Mouse (Mus musculus): ENCODE results near the gene Ndufaf3. TPM values are rescaled to one million over a fixed set of nuclear protein-coding genes. Genes with fewer than 3 reads are reported as not detected.

Gene Ndufaf3
- polyA plus RNA-seq, 1 experiment from 2014 or later: 80.2 TPM

DNA sequence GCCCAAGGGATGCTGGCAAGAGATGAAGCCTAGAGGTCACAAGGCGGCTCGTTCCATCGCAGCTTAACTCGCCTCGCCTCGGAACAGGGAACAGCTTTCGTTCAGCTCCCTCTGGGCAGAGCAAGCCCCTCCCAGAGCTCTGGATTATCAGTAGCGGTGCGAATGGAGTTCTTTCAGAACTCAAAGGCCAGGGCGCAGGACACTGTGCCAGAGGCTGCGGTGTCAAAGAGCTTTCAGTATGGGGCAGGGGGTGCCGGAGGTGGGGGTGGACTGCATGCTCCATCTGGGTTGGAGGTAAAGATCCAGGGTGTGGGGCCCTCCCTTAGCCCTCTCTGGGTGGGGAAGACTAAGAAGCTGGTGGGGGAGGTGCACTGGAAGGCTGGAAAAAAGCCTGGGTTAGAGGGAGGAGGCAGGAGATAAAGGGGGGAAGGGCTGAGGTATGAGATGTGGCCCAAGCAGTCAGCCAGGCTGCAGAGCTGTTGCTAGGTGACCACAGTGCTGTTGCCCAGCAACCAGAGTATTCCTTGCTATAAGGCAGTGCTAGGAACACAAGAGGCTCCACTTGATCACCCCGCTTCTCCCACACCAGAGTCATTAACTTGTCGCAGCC, 20.4 kb upstream of the Ndufaf3 start:
- Histone ChIP-seq H3K4me3 (peak overlapping the region; percentile 27), H3K9ac (peak overlapping the region; percentile 65), H3K9me3 (no peaks in the 10 kb centered on the region), H3K36me3 (peaks cover 7% of the 10 kb centered on the region; the same call in 1 of the 2 replicates), H3K4me1 (replicated peaks) (peaks cover 41% of the 10 kb centered on the region), H3K27ac (replicated peaks) (peak overlapping the region; percentile 99), H3K4me2 (peak overlapping the region; percentile 60), H3K27me3 (no peaks in the 10 kb centered on the region)
- 2% methylated on average over 14 of the region's 14 CpGs for WGBS
- peak; percentile 98 for ATAC-seq (ENCODE audit: low read depth)

DNA sequence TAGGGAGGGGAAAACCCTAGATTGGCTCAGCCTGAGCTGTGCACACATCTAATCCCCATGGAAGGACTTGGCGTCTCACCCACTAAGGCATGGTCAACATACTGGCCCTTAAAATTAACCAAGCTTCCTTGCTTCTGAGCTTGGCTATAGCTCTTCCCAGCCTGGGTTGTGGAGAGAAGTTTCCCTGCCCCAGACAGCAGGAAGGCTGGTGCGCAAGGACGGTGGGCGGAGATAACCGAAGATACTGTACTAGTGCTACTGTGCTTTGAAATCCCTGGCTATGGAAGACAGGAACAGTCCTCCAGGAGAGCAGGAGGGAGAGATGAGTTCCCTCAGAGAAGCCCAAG, 12.1 kb upstream of the Ndufaf3 start:
- Histone ChIP-seq H3K9me3 (no peaks in the 10 kb centered on the region), H3K36me3 (peaks cover 51% of the 10 kb centered on the region), H3K27me3 (no peaks in the 10 kb centered on the region), H3K4me3 (peak overlapping the region; percentile 78), H3K27ac (replicated peaks) (peak overlapping the region; percentile 92), H3K9ac (peak overlapping the region; percentile 71), H3K4me2 (peak overlapping the region; percentile 95), H3K4me1 (replicated peaks) (peaks cover 52% of the 10 kb centered on the region)
- 53% methylated on average over 5 of the region's 5 CpGs for WGBS
- ATAC-seq (ENCODE audit: low read depth): no peak; the same call in 1 of the 2 replicates

DNA sequence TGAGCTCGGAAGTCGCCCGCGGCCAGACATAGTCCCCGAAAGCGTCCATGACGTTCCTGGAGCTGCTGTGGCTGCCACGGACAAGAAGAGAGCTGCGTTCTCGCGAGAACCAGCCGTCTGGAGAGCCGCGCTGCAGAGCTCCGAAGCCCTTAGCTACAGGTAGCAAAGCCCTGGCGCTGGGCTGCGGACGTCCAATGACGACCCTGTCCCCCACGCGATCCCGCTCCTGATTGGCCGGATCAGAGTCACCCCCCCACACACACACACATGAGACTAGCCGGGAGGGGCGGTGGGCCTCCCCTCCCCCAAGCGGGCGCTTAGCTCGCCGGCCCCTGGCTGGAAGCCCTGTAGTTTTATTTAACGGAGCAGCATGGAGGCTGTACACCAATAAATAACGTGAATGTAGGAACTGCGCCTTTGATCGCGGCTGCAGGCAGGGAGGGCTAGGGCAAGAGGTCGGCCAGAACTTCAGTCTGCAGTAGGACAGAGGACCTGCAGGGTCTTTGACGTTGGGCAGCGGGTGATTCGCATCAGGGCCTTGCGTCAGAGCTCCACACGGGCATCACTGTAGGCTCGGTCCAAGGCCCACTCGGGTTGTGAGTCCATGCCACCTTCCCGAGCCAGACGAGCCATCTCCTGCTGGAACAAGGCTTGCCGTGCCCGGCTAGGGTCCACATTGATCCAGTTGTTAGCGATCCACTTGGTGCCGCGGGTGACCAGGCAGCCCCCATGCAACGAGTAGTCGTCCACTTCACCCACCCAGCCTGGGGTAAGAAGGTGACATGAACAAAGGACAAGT, 11.5 kb upstream of the Ndufaf3 start, which contains the start of gene Wdr6:
TSS of gene Wdr6 (minus strand) at position 195 of the 799 bp plus-strand sequence.
- H3K4me1 ChIP-seq (replicated peaks): peaks cover 58% of the 10 kb centered on the region
- H3K4me3 ChIP-seq: peak within 1 kb of the TSS; percentile 78
- 2% methylated on average over 51 of the region's 51 CpGs for WGBS
- H3K9ac ChIP-seq: peak within 1 kb of the TSS; percentile 99
- H3K27ac ChIP-seq (replicated peaks): peak within 1 kb of the TSS; percentile 98
- H3K4me2 ChIP-seq: peak within 1 kb of the TSS; percentile 95
- no peaks in the 10 kb centered on the region for H3K9me3 ChIP-seq
- H3K36me3 ChIP-seq: peaks cover 57% of the 10 kb centered on the region
- no peaks in the 10 kb centered on the region for H3K27me3 ChIP-seq
- peak; percentile 97 for ATAC-seq (ENCODE audit: low read depth)

DNA sequence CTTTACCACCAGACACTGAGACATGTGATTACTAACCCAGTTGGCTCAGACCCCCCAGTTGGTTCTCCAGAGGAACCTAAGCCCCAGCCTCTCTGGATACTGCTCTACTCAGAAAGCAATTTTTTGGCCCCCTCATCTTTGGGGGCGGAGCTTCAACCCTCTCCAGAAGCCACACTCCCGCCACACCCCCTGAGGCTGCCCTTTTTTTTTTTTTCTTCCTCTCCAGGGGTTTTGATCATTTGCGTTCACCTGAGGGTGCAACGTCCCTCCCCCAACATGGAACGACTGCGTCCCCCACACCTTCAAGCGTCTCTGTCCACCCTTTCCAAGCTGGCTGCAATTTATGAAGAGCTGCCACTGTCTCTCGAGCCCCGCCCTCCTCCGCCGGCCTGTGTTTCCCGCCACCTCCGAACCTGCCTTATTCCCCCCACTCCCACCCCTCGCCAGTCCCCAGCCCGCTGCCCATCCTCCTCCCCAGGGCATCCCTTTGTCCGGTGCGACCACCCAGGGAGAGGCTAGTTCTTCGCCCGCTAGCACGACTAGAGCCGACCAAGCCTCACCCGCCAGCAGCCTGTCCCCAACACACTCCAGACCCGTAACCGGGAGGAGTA, 10.8 kb upstream of the Ndufaf3 start:
- Histone ChIP-seq H3K4me1 (replicated peaks) (peaks cover 65% of the 10 kb centered on the region), H3K9ac (peak overlapping the region; percentile 99), H3K27ac (replicated peaks) (peak overlapping the region; percentile 98), H3K27me3 (no peaks in the 10 kb centered on the region), H3K9me3 (no peaks in the 10 kb centered on the region), H3K4me2 (peak overlapping the region; percentile 95), H3K36me3 (peaks cover 62% of the 10 kb centered on the region), H3K4me3 (peak overlapping the region; percentile 78)
- ATAC-seq (ENCODE audit: low read depth): no peak; the same call in 1 of the 2 replicates
- under 1% methylated on average over 24 of the region's 24 CpGs for WGBS

DNA sequence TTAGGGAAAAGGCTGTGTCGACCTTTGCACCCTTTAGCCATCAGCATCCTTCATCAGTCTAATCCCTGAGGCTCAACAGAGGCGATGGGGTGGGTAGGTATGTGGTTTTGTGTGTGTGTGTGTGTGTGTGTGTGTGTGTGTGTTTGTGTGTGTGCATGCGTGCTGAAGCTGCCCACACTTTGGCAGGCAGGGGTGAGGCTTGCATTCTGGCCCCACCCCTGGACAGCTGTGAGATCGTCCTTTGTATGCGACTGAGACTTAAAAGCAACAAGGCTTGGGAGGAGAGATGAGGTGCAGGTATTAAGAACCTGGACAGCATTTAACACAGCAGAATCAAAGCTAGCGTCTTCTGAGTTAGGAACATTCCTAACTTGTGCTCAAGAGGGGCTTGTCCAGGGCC, 9.8 kb upstream of the Ndufaf3 start:
- WGBS: 62% methylated on average over 6 of the region's 6 CpGs
- peaks cover 64% of the 10 kb centered on the region for H3K36me3 ChIP-seq

DNA sequence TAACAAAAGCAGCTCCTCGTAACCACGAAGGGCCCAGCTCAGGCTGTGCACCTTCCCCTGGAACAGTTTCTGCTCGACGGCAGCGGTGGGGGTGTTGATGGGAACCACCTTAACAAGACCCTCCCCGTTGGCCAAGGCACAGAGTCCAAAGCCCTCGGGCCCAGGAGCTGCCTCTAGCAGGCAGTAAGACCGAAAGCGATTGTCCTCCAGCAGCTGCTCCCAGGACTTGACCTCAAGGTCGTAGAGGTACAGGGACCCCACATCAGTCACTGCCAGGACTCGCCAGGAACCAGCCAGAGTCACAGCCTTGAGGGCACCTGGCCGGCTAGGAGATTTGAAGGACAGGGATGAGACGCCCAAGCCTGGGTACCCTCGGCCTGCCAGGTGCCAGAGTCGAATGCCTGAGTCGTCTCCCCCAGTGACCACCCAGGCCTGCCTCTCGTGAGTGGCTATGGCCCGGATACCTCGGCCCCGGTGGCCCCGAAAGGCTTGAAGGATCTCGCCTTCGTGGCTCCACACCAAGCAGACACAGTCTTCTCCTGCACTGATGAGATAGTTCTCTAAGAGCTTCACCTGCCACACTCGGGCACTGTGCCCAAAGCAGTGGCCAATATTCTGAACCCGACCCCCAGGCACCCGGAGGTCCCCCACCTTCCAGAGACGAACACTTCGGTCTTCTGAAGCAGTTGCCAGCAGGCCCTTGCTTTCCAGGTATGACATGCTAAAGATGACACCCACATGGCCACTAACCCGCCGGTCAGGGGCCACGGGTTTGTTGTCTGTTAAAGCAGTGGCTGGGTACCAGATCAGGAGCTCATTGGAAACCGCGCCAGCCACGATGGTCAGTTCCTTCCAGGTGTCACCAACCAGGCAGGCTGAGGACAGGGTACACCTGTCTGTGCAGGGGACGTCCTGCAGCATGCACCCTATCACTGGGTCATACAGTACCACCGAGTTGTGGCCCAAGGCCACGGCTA, 8.4 kb upstream of the Ndufaf3 start:
- Histone ChIP-seq H3K36me3 (peaks cover 66% of the 10 kb centered on the region), H3K4me2 (peak overlapping the region; percentile 95), H3K27ac (replicated peaks) (no peak overlapping the region), H3K4me3 (peak overlapping the region; percentile 78), H3K4me1 (replicated peaks) (peaks cover 72% of the 10 kb centered on the region), H3K9me3 (no peaks in the 10 kb centered on the region), H3K27me3 (no peaks in the 10 kb centered on the region), H3K9ac (peak overlapping the region; percentile 99; the same call in 1 of the 2 replicates)
- no peak for ATAC-seq (ENCODE audit: low read depth)
- WGBS: 89% methylated on average over 37 of the region's 37 CpGs

More for the DNA sequence above, 9.8 kb upstream of the Ndufaf3 start:
- Histone ChIP-seq H3K4me1 (replicated peaks) (peaks cover 68% of the 10 kb centered on the region), H3K9ac (peak overlapping the region; percentile 99), H3K4me3 (peak overlapping the region; percentile 78), H3K9me3 (no peaks in the 10 kb centered on the region), H3K27ac (replicated peaks) (peak overlapping the region; percentile 98), H3K27me3 (no peaks in the 10 kb centered on the region), H3K4me2 (peak overlapping the region; percentile 95)
- ATAC-seq (ENCODE audit: low read depth): no peak

DNA sequence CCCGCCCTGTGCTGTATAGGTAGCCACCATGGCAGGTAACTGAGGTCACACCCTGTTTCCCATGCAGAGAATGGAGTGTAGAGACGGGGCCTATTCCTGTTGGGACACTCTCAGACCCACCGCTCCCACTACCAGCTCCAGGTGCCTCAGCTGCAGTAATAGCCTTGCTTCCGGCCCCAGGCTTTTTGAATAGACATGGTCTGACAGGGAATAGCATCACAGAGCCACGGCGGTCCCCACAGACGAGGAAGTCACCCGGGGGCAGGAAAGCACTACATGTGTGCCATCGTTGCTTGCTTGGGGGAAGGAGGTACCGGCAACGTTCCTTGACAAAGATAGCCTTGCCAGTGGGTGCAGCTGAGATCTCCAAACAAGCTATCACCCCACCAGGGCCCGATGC, 7.7 kb upstream of the Ndufaf3 start:
- H3K27me3 ChIP-seq: no peaks in the 10 kb centered on the region
- H3K9me3 ChIP-seq: no peaks in the 10 kb centered on the region
- no peak for ATAC-seq (ENCODE audit: low read depth)
- peak overlapping the region; percentile 95 for H3K4me2 ChIP-seq
- peak overlapping the region; percentile 45; the same call in 1 of the 2 replicates for H3K9ac ChIP-seq
- H3K4me3 ChIP-seq: peak overlapping the region; percentile 3; the same call in 1 of the 2 replicates
- H3K36me3 ChIP-seq: peaks cover 61% of the 10 kb centered on the region
- 81% methylated on average over 12 of the region's 12 CpGs for WGBS
- H3K4me1 ChIP-seq (replicated peaks): peaks cover 76% of the 10 kb centered on the region
- no peak overlapping the region for H3K27ac ChIP-seq (replicated peaks)

DNA sequence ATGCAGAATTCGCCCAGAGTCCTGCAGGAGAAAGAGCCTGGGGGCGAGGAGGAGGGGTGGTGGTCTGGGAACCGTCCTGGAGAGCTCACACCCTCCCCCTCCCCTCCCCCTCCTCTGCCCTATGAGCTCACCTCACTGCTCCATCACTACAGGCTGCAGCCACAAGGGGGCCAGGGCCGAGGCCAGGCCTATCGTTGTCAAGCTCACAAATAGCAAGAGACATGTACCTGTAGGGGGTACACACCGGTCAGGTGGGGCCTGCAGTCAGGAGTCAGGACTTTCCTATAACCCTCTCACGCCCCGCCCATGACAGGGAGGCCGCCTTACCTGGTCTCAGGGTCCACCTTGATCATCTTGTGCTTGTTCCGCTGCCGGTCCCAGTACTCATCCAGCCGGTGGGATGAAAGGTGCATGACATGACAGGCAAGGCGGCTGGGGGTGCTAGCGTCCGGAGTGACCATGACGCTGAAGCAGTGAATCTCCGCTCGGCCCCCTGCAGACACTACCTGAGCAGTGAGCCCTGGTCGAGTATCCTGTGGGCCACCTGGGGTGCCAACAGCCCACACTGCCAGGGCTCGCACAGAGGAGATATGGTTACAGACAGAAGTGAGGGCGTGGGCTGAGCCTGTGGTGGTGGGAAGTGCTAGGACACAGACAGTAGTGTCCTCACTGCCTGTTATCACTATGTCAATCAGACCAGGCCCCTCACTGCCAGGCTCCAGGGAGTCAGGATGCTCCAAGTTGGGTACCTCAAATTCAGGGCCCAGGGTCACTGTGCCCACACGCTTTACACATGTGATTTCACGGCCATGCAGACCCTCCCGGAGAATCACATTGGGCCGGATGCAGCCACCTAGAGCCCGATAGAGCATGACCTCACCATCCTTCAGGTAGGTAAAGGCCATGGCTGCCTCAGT, 6.8 kb upstream of the Ndufaf3 start:
- Histone ChIP-seq H3K4me2 (peak overlapping the region; percentile 95; the same call in 1 of the 2 replicates), H3K4me1 (replicated peaks) (peaks cover 73% of the 10 kb centered on the region), H3K27me3 (no peaks in the 10 kb centered on the region), H3K9ac (peak overlapping the region; percentile 45; the same call in 1 of the 2 replicates), H3K4me3 (no peak overlapping the region), H3K27ac (replicated peaks) (0 out of 2 replicates have a peak overlapping the region, but pooled peaks have one; percentile 33), H3K36me3 (peaks cover 61% of the 10 kb centered on the region), H3K9me3 (no peaks in the 10 kb centered on the region)
- ATAC-seq (ENCODE audit: low read depth): no peak
- 53% methylated on average over 26 of the region's 26 CpGs for WGBS

DNA sequence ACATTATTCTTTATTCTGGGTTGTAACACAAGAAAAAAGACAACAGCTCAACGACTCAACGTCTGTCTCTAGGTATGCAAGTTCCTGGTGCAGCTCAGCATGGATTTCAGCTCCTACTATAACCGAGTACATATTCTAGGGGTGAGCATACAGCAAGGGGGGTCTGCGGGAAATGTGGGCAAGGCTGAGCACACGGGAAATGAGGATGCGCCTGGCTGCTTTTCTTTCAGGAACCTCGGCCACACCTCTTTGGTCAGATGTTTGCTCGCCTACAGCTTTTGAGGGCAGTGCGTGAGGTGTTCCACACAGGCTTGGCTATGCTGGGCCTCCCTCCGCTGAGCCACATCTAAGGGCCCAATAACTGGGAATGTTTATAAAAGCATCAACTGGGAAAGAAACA, 5.1 kb upstream of the Ndufaf3 start:
- Histone ChIP-seq H3K27me3 (no peaks in the 10 kb centered on the region), H3K4me3 (no peak overlapping the region), H3K4me2 (no peak overlapping the region), H3K9ac (no peak overlapping the region), H3K36me3 (peaks cover 61% of the 10 kb centered on the region), H3K27ac (replicated peaks) (no peak overlapping the region), H3K4me1 (replicated peaks) (peaks cover 78% of the 10 kb centered on the region), H3K9me3 (no peaks in the 10 kb centered on the region)
- 85% methylated on average over 10 of the region's 10 CpGs for WGBS
- ATAC-seq (ENCODE audit: low read depth): no peak

DNA sequence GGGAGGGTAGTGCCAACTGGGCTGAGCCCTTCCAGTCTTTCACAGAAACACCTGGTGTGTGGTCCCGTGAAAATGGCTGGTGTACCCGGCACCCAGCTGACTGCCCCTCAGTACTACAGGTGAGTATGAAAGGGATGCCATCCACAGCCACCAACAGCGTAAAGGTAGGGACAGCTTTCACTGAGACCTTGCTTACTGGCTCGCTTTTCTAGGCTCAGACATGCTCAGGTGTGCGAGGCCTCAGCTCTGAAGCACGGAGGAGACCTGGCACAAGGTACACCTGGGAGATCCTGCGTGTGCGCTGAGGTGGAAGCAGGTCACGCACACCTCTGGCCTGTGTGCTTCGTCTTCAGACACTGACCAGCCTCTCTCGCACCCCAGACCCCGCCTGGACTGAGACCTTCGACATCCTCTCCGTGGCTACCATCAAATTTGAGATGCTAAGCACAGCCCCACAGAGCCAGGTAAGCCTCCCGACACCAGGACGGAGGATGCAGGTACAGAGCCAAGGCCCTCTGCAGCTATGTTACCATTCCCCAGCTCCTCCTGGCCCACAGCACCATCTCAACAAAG, 4.3 kb upstream of the Ndufaf3 start:
- no peak overlapping the region for H3K4me3 ChIP-seq
- H3K9ac ChIP-seq: 0 out of 2 replicates have a peak overlapping the region, but pooled peaks have one; percentile 12
- no peak for ATAC-seq (ENCODE audit: low read depth)
- no peaks in the 10 kb centered on the region for H3K27me3 ChIP-seq
- WGBS: 94% methylated on average over 16 of the region's 16 CpGs
- H3K4me2 ChIP-seq: no peak overlapping the region
- H3K27ac ChIP-seq (replicated peaks): no peak overlapping the region
- H3K36me3 ChIP-seq: peaks cover 61% of the 10 kb centered on the region
- no peaks in the 10 kb centered on the region for H3K9me3 ChIP-seq
- peaks cover 70% of the 10 kb centered on the region for H3K4me1 ChIP-seq (replicated peaks)

All from neural tube, embryonic 13.5 days (tissue).